Mouse (Mus musculus) liver, embryonic 13.5 days (tissue): Measurements from ENCODE around the gene Arhgef15. TPM values are rescaled to one million over a fixed set of nuclear protein-coding genes. Genes with fewer than 3 reads are reported as not detected.
"Not testable (repeated sequence)": the region's sequence is repeated elsewhere in the genome, so short reads cannot be mapped to it uniquely, and the experiment has no call there.

Experiments used
- ATAC-seq: fragments of 200-750 bp; cut with Nextera tagmentation; 2 replicates; pipeline ENCODE4 v1.8.0; 2017; ENCODE audit warnings: low read depth, mild to moderate bottlenecking, moderate number of reproducible peaks, moderate library complexity
- DNase-seq: peaks from one replicate; pipeline ENCODE4 v3.0.0; 2022
- H3K27ac ChIP-seq: fragments of 300-500 bp; sonication (generic); 2 replicates; pipeline ENCODE4 v1.5.1; 2015; ENCODE audit warnings: moderate library complexity, mild to moderate bottlenecking, inconsistent platforms
- H3K27me3 ChIP-seq: fragments of 300-500 bp; sonication (generic); 2 replicates; pipeline ENCODE4 v1.6.1; 2015; ENCODE audit warnings: mild to moderate bottlenecking, inconsistent platforms
- H3K36me3 ChIP-seq: fragments of 300-500 bp; sonication (generic); 2 replicates; pipeline ENCODE4 v1.6.1; 2015; ENCODE audit warnings: mild to moderate bottlenecking, inconsistent platforms
- H3K4me1 ChIP-seq: fragments of 300-500 bp; sonication (generic); replicated peaks from 2 replicates; pipeline ENCODE4 v1.6.1; 2015; ENCODE audit warnings: inconsistent platforms
- H3K4me2 ChIP-seq: fragments of 300-500 bp; sonication (generic); 2 replicates; pipeline ENCODE4 v1.6.1; 2015; ENCODE audit warnings: inconsistent platforms, mild to moderate bottlenecking, moderate library complexity
- H3K4me3 ChIP-seq: fragments of 300-500 bp; sonication (generic); replicated peaks from 2 replicates; pipeline ENCODE4 v1.5.1; 2015; ENCODE audit warnings: mild to moderate bottlenecking, inconsistent platforms
- H3K9ac ChIP-seq: fragments of 300-500 bp; sonication (generic); 2 replicates; pipeline ENCODE4 v1.6.1; 2015; ENCODE audit warnings: mild to moderate bottlenecking, inconsistent platforms
- H3K9me3 ChIP-seq: fragments of 300-500 bp; sonication (generic); replicated peaks from 2 replicates; pipeline ENCODE4 v1.6.1; 2016; ENCODE audit warnings: inconsistent platforms
- WGBS: fragments of 180-500 bp; shearing (Covaris S2); methylation state at CpG from one replicate; pipeline ENCODE4 v1.1.7; 2015; ENCODE audit not compliant: insufficient replicate concordance; 5-methylcytosine and 5-hydroxymethylcytosine counted together
- polyA plus RNA-seq: library from polyadenylated mRNA; unstranded; fragments of >200 nt; fragmentation: Nextera tagmentation; extraction: Ambion mirVana; gene quantifications from 2 replicates; pipeline ENCODE4 v1.2.1, GENCODE M21; 2015

The Arhgef15 gene
- polyA plus RNA-seq, 1 experiment from 2014 or later, result 1.5 TPM

DNA sequence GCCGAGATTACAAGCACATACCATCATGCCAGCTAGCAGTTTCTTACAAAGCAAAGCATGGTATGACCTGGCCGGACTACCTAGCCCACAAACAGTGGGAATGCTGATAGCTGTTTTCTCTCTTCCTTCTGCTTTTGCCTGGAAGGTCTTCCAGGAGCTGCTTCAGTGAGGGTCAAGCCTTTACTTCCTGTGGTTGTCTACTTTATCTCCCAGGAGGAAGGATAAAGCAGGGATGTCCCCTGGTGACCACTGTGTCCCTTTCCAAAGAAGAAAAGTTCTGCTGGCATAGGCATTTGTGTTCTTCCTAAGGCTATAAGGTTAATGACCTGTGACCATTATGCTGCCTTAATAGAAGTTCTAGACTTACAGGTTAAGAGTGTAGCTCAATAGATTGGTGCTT lies 6.1 kb upstream of the Arhgef15 start:
- H3K4me2 ChIP-seq, result no peak overlapping the region
- 0 out of 2 replicates have a peak, but pooled peaks cover under 1% of the 10 kb centered on the region for H3K27me3 ChIP-seq
- no peak overlapping the region for H3K9ac ChIP-seq
- ATAC-seq, result no peak
- no peak overlapping the region for H3K27ac ChIP-seq
- H3K36me3 ChIP-seq, result no peaks in the 10 kb centered on the region
- H3K4me1 ChIP-seq, result peaks cover 27% of the 10 kb centered on the region
- no peak overlapping the region for H3K4me3 ChIP-seq
- no peak for DNase-seq
- WGBS, result 54% methylated on average over 2 of the region's 2 CpGs
- no peaks in the 10 kb centered on the region for H3K9me3 ChIP-seq

GRCm38 (mm10) chr11:68962159-68962558 lies 4.9 kb upstream of the Arhgef15 start:
- 31% methylated on average over 11 of the region's 11 CpGs for WGBS
- not testable (repeated sequence) for H3K9me3 ChIP-seq, H3K36me3 ChIP-seq, H3K4me3 ChIP-seq, H3K4me2 ChIP-seq, H3K9ac ChIP-seq, ATAC-seq, H3K27ac ChIP-seq, DNase-seq
- peaks cover 18% of the 10 kb centered on the region for H3K4me1 ChIP-seq
- peaks cover 10% of the 10 kb centered on the region for H3K27me3 ChIP-seq

- no peak overlapping the region for H3K4me2 ChIP-seq
- no peaks in the 10 kb centered on the region for H3K36me3 ChIP-seq
- 68% methylated on average over 3 of the region's 3 CpGs for whole genome bisulfite sequencing
- no peaks in the 10 kb centered on the region for H3K9me3 ChIP-seq
- DNase-seq (no peak), ATAC-seq (no peak)
- no peak overlapping the region for H3K9ac ChIP-seq
- peaks cover 13% of the 10 kb centered on the region; the same call in 1 of the 2 replicates for H3K4me1 ChIP-seq
- peaks cover 16% of the 10 kb centered on the region for H3K27me3 ChIP-seq
- H3K4me3 ChIP-seq, result no peak overlapping the region
- H3K27ac ChIP-seq, result no peak overlapping the region
These were observed 4.3 kb upstream of the Arhgef15 start for GRCm38 (mm10) chr11:68961596-68961995.

GRCm38 (mm10) chr11:68957971-68958370 lies 691 bp upstream of the Arhgef15 start:
- DNase-seq, result no peak
- Histone ChIP-seq H3K27ac (no peak overlapping the region), H3K9ac (no peak overlapping the region), H3K27me3 (peaks cover 52% of the 10 kb centered on the region), H3K36me3 (no peaks in the 10 kb centered on the region), H3K4me3 (no peak overlapping the region), H3K4me2 (no peak overlapping the region), H3K4me1 (peaks cover 17% of the 10 kb centered on the region), H3K9me3 (no peaks in the 10 kb centered on the region)
- WGBS, result 63% methylated on average over 1 of the region's 1 CpGs
- ATAC-seq, result no peak

GRCm38 (mm10) chr11:68956697-68957096 lies 583 bp downstream of the Arhgef15 start:
- H3K27ac ChIP-seq, result no peak overlapping the region
- H3K9ac ChIP-seq, result no peak overlapping the region

DNA sequence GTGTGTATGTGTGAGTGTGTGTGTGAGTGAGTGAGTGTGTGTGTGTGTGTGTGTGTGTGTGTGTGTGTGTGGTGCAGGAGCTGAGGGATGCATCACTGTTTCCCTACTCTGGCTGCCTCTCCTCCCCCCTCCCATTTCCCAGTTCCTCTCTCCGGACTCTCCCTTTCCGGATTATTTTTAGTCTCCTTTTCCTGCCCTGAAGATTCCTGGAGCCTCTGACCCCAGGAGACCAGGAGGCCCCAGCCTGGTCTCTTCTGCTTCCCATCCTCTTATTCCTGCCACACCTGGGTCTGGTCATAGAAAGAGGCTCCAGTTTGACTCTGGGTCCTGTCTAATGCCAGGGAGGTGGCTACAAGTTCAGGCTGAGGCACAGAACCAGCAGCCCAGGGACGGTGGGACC lies 1.2 kb downstream of the Arhgef15 start:
- Histone ChIP-seq H3K4me3 (no peak overlapping the region), H3K36me3 (no peaks in the 10 kb centered on the region), H3K27ac (no peak overlapping the region), H3K9ac (no peak overlapping the region), H3K27me3 (peaks cover 67% of the 10 kb centered on the region), H3K9me3 (no peaks in the 10 kb centered on the region), H3K4me1 (peaks cover 7% of the 10 kb centered on the region), H3K4me2 (no peak overlapping the region)
- ATAC-seq, result no peak
- 50% methylated on average over 3 of the region's 3 CpGs for WGBS
- DNase-seq, result no peak

More at GRCm38 (mm10) chr11:68956697-68957096, 583 bp downstream of the Arhgef15 start:
- no peak for DNase-seq
- Histone ChIP-seq H3K4me2 (no peak overlapping the region), H3K27me3 (peaks cover 62% of the 10 kb centered on the region), H3K4me3 (peak overlapping the region; percentile 7; the same call in 1 of the 2 replicates), H3K36me3 (no peaks in the 10 kb centered on the region), H3K9me3 (no peaks in the 10 kb centered on the region), H3K4me1 (peaks cover 7% of the 10 kb centered on the region)
- no peak for ATAC-seq
- WGBS, result 25% methylated on average over 13 of the region's 13 CpGs

GRCm38 (mm10) chr11:68955473-68955872 lies 1.8 kb downstream of the Arhgef15 start:
- H3K27ac ChIP-seq, result no peak overlapping the region
- peaks cover 70% of the 10 kb centered on the region for H3K27me3 ChIP-seq
- H3K36me3 ChIP-seq, result no peaks in the 10 kb centered on the region
- no peak overlapping the region for H3K4me3 ChIP-seq
- no peak for ATAC-seq
- no peak for DNase-seq
- peaks cover 7% of the 10 kb centered on the region for H3K4me1 ChIP-seq
- WGBS, result 52% methylated on average over 5 of the region's 5 CpGs
- H3K9me3 ChIP-seq, result no peaks in the 10 kb centered on the region
- no peak overlapping the region for H3K9ac ChIP-seq
- H3K4me2 ChIP-seq, result peak overlapping the region; percentile 52

GRCm38 (mm10) chr11:68954408-68954807 lies 2.9 kb downstream of the Arhgef15 start:
- Histone ChIP-seq H3K36me3 (no peaks in the 10 kb centered on the region), H3K4me1 (peaks cover 7% of the 10 kb centered on the region), H3K9ac (0 out of 2 replicates have a peak overlapping the region, but pooled peaks have one; percentile 17), H3K4me3 (peak overlapping the region; percentile 35), H3K27ac (no peak overlapping the region), H3K9me3 (no peaks in the 10 kb centered on the region), H3K4me2 (peak overlapping the region; percentile 52), H3K27me3 (peaks cover 70% of the 10 kb centered on the region)
- ATAC-seq (no peak), DNase-seq (no peak)
- 5% methylated on average over 17 of the region's 17 CpGs for WGBS

GRCm38 (mm10) chr11:68953903-68954302 lies 3.4 kb downstream of the Arhgef15 start:
- ATAC-seq (no peak), DNase-seq (no peak)
- Histone ChIP-seq H3K27me3 (peaks cover 70% of the 10 kb centered on the region), H3K4me2 (peak overlapping the region; percentile 52), H3K9me3 (no peaks in the 10 kb centered on the region), H3K4me3 (peak overlapping the region; percentile 35), H3K36me3 (no peaks in the 10 kb centered on the region), H3K4me1 (peaks cover 7% of the 10 kb centered on the region), H3K27ac (no peak overlapping the region), H3K9ac (no peak overlapping the region)
- WGBS, result 24% methylated on average over 13 of the region's 13 CpGs

DNA sequence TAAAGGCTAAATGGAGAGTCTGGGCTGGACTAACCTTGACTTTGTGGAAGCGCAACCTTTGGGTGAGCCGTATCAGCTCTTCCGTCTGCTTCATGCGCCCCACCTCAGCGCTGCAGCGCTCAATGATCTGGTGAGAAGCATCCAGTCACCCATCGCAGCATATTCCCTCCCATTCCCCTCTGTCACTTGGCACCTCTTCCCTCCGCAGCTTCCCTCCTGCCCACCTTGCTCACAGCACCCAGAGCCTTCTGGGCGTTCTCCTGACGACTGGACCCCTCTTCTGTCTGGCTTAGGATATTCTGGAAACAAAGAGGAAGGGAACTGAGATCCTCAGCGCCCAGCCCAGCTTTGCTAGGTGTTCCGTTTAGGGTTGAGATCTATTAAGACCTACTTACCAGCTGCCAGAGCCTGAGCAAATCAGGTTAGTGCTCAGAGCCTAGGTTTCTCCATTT lies 9.7 kb downstream of the Arhgef15 start:
- WGBS, result 45% methylated on average over 12 of the region's 12 CpGs
- ATAC-seq, result no peak
- no peak overlapping the region for H3K4me2 ChIP-seq

DNA sequence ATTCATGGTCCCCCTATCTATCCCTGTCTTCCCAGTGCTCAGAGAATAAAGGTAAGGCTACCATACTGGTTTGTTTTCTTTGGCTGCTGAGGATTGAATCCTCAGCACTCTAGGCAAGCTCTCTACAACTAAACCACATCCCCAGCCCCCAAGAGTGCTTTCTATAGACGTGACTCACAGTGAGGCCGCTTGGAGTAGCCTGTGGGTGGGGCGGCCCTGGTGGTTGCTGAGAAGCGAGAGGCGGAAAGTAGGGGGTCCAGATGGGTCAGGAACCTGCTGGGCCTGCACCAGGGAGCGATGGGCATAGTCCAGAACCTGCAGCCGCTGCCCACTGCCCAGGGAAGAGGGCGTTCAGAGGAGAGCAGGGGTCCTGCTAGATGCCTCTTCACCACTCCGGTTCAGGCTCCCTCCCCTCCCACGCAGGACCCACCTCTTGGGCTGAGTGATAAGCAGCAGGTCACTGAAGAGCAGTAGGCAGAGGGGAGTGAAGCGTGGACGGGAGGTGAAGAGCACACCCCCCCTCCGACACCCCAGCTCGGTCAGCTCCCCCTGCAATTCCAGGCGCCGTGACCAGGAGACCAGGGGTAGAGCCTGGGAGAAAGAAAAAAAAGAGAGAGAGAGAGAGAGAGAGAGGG lies 10.4 kb downstream of the Arhgef15 start:
- peaks cover 22% of the 10 kb centered on the region for H3K27me3 ChIP-seq
- no peaks in the 10 kb centered on the region for H3K36me3 ChIP-seq
- ATAC-seq, result no peak
- no peak overlapping the region for H3K9ac ChIP-seq
- H3K4me2 ChIP-seq, result no peak overlapping the region
- no peaks in the 10 kb centered on the region for H3K4me1 ChIP-seq
- H3K27ac ChIP-seq, result no peak overlapping the region
- WGBS, result 48% methylated on average over 16 of the region's 16 CpGs
- H3K4me3 ChIP-seq, result no peak overlapping the region
- H3K9me3 ChIP-seq, result no peaks in the 10 kb centered on the region
- no peak for DNase-seq

More for the DNA sequence above, 9.7 kb downstream of the Arhgef15 start:
- Histone ChIP-seq H3K4me3 (no peak overlapping the region), H3K36me3 (no peaks in the 10 kb centered on the region), H3K9me3 (no peaks in the 10 kb centered on the region), H3K27me3 (peaks cover 27% of the 10 kb centered on the region), H3K9ac (no peak overlapping the region), H3K4me1 (no peaks in the 10 kb centered on the region), H3K27ac (no peak overlapping the region)
- DNase-seq, result no peak

DNA sequence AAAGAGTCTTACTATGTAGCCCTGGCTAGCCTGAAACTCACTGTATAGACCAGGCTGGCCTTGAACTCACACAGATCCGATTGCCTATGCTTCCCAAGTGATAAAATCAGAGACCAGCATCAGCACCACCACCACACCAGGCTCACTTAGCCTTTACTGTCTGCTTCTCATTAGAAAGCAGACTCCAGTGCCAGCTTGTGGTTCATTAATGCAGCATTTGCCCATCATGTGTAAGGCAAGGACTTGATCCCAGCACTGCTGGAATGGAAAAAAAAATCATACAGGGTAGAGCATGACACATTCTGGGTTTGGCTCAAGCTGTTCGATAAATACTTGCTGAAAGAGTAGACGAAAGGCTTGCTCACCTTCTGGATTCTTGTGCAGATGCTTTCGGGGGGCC lies 11.3 kb downstream of the Arhgef15 start:
- Histone ChIP-seq H3K4me1 (no peaks in the 10 kb centered on the region), H3K4me2 (no peak overlapping the region), H3K9me3 (no peaks in the 10 kb centered on the region), H3K27ac (no peak overlapping the region), H3K4me3 (no peak overlapping the region), H3K27me3 (peaks cover 13% of the 10 kb centered on the region; the same call in 1 of the 2 replicates), H3K9ac (no peak overlapping the region), H3K36me3 (no peaks in the 10 kb centered on the region)
- WGBS, result 72% methylated on average over 4 of the region's 4 CpGs
- no peak for ATAC-seq
- DNase-seq, result no peak
